Mouse (Mus musculus) myocyte (in vitro differentiated cells): Measurements from ENCODE around the gene Cym. TPM values are rescaled to one million over a fixed set of nuclear protein-coding genes. Genes with fewer than 3 reads are reported as not detected.

Source experiments
- H3K27me3 ChIP-seq: one replicate; pipeline ENCODE4 v1.6.1; 2011; ENCODE audit not compliant: control insufficient read depth, insufficient read depth, insufficient read length
- H3K36me3 ChIP-seq: one replicate; pipeline ENCODE4 v1.6.1; 2011; ENCODE audit not compliant: control insufficient read depth, insufficient read depth
- H3K4me2 ChIP-seq: one replicate; pipeline ENCODE4 v1.6.1; 2011; ENCODE audit warnings: low read depth, control low read depth
- H3K4me3 ChIP-seq: one replicate; pipeline ENCODE4 v1.5.1; 2011; ENCODE audit warnings: mild to moderate bottlenecking, control low read depth, moderate library complexity
- H3K79me2 ChIP-seq: one replicate; pipeline ENCODE4 v1.6.1; 2011; ENCODE audit not compliant: control insufficient read depth, insufficient read depth
- H3ac ChIP-seq: one replicate; pipeline ENCODE4 v1.6.1; 2011; ENCODE audit not compliant: control insufficient read depth, insufficient read length
- CEBPB ChIP-seq: IDR thresholded peaks from 2 replicates; pipeline ENCODE4 v1.6.1; 2011; ENCODE audit warnings: mild to moderate bottlenecking, moderate library complexity; ENCODE audit not compliant: poor library complexity, insufficient read depth, severe bottlenecking
- E2F4 ChIP-seq: IDR thresholded peaks from one replicate; pipeline ENCODE4 v1.6.1; 2011; ENCODE audit warnings: mild to moderate bottlenecking, control low read depth, moderate library complexity; ENCODE audit not compliant: insufficient read depth
- MAX ChIP-seq: IDR thresholded peaks from one replicate; pipeline ENCODE4 v1.6.1; 2011; ENCODE audit warnings: low read depth, mild to moderate bottlenecking, control low read depth
- MYOD1 ChIP-seq, 3 experiments: IDR thresholded peaks; one replicate each; pipeline ENCODE4 v1.6.1; 2011; ENCODE audit warnings: control low read depth in 2 of 3, low read depth in 2 of 3, mild to moderate bottlenecking in 2 of 3, moderate library complexity in 1 of 3; ENCODE audit not compliant: insufficient read length in 2 of 3, control insufficient read depth in 1 of 3
- MYOG ChIP-seq, 3 experiments: IDR thresholded peaks; one replicate each; pipeline ENCODE4 v1.6.1; 2011; ENCODE audit warnings: control low read depth in 2 of 3, low read depth in 2 of 3, mild to moderate bottlenecking in 2 of 3; ENCODE audit not compliant: insufficient read length in 2 of 3, control insufficient read depth in 1 of 3, insufficient read depth in 1 of 3
- POLR2A ChIP-seq: IDR thresholded peaks from one replicate; pipeline ENCODE4 v1.6.1; 2011; ENCODE audit warnings: low read depth, mild to moderate bottlenecking, control low read depth, moderate library complexity; ENCODE audit not compliant: insufficient read length
- POLR2AphosphoS2 ChIP-seq: IDR thresholded peaks from one replicate; pipeline ENCODE4 v1.6.1; 2011; ENCODE audit warnings: low read depth, control low read depth; ENCODE audit not compliant: insufficient read length
- REST ChIP-seq: IDR thresholded peaks from one replicate; pipeline ENCODE4 v1.6.1; 2011; ENCODE audit warnings: mild to moderate bottlenecking, control low read depth, moderate library complexity; ENCODE audit not compliant: insufficient read depth, insufficient read length
- SRF ChIP-seq: IDR thresholded peaks from one replicate; pipeline ENCODE4 v1.6.1; 2011; ENCODE audit warnings: low read depth; ENCODE audit not compliant: control insufficient read depth, insufficient read length
- TCF12 ChIP-seq: IDR thresholded peaks from one replicate; pipeline ENCODE4 v1.6.1; 2011; ENCODE audit warnings: mild to moderate bottlenecking, control low read depth; ENCODE audit not compliant: poor library complexity, insufficient read depth, severe bottlenecking
- TCF3 ChIP-seq: IDR thresholded peaks from one replicate; pipeline ENCODE4 v1.6.1; 2011; ENCODE audit warnings: low read depth, control low read depth; ENCODE audit not compliant: insufficient read length
- USF1 ChIP-seq: IDR thresholded peaks from one replicate; pipeline ENCODE4 v1.6.1; 2011; ENCODE audit warnings: low read depth, mild to moderate bottlenecking, control low read depth, moderate library complexity
- polyA plus RNA-seq: library from polyadenylated mRNA; unstranded; fragments of >200 nt; fragmentation: generic; extraction: Trizol; gene quantifications from one replicate; pipeline ENCODE4 v1.2.1, GENCODE M21; 2012; ENCODE audit warnings: missing spikeins

The Cym gene
- polyA plus RNA-seq, 1 experiment: 0.05 TPM

- H3K4me2 ChIP-seq: no peak overlapping the region
- TF ChIP-seq POLR2A: no peak
Measured at GRCm38 (mm10) chr3:107217101-107217480, 4.4 kb downstream of the Cym start.

GRCm38 (mm10) chr3:107216400-107217100, 5.0 kb downstream of the Cym start:
- Histone ChIP-seq H3K79me2 (no peaks in the 10 kb centered on the region), H3ac (no peak overlapping the region), H3K27me3 (peaks cover 32% of the 10 kb centered on the region), H3K4me3 (no peak overlapping the region), H3K4me2 (no peak overlapping the region), H3K36me3 (no peaks in the 10 kb centered on the region)
- TF ChIP-seq POLR2AphosphoS2 (no peak), TCF3 (no peak), E2F4 (no peak), USF1 (no peak), CEBPB (no peak), POLR2A (no peak)

More at GRCm38 (mm10) chr3:107217101-107217480, 4.4 kb downstream of the Cym start:
- Histone ChIP-seq H3K79me2 (no peaks in the 10 kb centered on the region), H3ac (no peak overlapping the region), H3K27me3 (peaks cover 32% of the 10 kb centered on the region), H3K36me3 (no peaks in the 10 kb centered on the region), H3K4me3 (no peak overlapping the region)

GRCm38 (mm10) chr3:107214606-107215005, 6.9 kb downstream of the Cym start:
- Histone ChIP-seq H3K27me3 (peaks cover 32% of the 10 kb centered on the region), H3K4me3 (no peak overlapping the region), H3K36me3 (no peaks in the 10 kb centered on the region), H3K4me2 (no peak overlapping the region), H3ac (no peak overlapping the region), H3K79me2 (no peaks in the 10 kb centered on the region)
- TF ChIP-seq TCF12: no peak
- no peak for TF ChIP-seq POLR2A
- no peak for TF ChIP-seq SRF
- no peak for TF ChIP-seq POLR2AphosphoS2
- no peak for TF ChIP-seq MYOG (IDR thresholded peaks at IDR 0.05; ENCODE audit: control insufficient read depth in 1 of 3, insufficient read depth in 1 of 3, insufficient read length in 2 of 3, low read depth in 2 of 3)
- no peak for TF ChIP-seq CEBPB
- TF ChIP-seq TCF3: no peak
- no peak for TF ChIP-seq MAX
- TF ChIP-seq MYOD1 (IDR thresholded peaks at IDR 0.05; ENCODE audit: control insufficient read depth in 1 of 3, insufficient read length in 2 of 3, low read depth in 2 of 3): no peak
- no peak for TF ChIP-seq USF1
- TF ChIP-seq E2F4: no peak
- TF ChIP-seq REST: no peak

- Histone ChIP-seq H3K4me3 (no peak overlapping the region), H3K79me2 (no peaks in the 10 kb centered on the region), H3ac (no peak overlapping the region), H3K4me2 (no peak overlapping the region), H3K27me3 (peaks cover 5% of the 10 kb centered on the region), H3K36me3 (no peaks in the 10 kb centered on the region)
- TF ChIP-seq POLR2AphosphoS2: no peak
- no peak for TF ChIP-seq TCF12
- no peak for TF ChIP-seq MYOG (IDR thresholded peaks at IDR 0.05; ENCODE audit: control insufficient read depth in 1 of 3, insufficient read depth in 1 of 3, insufficient read length in 2 of 3, low read depth in 2 of 3)
- TF ChIP-seq USF1: no peak
- no peak for TF ChIP-seq TCF3
- no peak for TF ChIP-seq E2F4
- TF ChIP-seq POLR2A: no peak
- no peak for TF ChIP-seq REST
- no peak for TF ChIP-seq CEBPB
- TF ChIP-seq SRF: no peak
- TF ChIP-seq MYOD1 (IDR thresholded peaks at IDR 0.05; ENCODE audit: control insufficient read depth in 1 of 3, insufficient read length in 2 of 3, low read depth in 2 of 3): no peak
- TF ChIP-seq MAX: no peak
Measured at GRCm38 (mm10) chr3:107207625-107208253, 13.8 kb downstream of the Cym start.

DNA sequence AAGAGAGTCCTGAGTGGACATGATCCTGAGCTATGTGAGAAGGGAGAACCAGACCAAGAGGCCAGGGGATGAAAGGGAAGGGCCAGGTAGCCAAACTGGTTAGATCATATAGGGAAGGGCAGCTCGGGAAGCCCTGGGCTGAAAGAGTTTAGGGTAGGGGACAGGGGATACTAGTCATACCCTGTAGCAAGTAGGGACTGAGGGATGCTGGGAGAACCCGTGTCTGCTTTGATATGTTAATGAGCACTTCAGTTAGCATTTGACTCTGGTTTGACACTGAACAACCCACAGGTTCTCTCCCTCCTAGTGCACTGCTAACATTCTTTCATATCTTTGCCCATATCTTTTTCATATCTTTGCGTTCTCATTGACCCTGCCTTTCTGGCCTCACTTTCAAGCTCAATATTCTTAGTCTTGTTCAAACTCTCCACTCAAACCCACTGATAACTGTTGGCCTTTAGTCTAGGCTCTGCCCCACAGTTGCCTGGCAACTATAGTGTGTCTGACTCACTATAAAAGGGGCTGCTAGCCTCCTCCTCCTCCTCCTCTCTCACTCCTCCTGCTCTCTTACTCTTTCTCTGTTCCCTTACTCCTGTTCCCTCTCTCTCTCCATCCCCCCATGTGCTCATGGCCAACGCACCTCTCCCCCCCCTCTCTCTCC, 14.9 kb downstream of the Cym start:
- Histone ChIP-seq H3ac (no peak overlapping the region), H3K36me3 (no peaks in the 10 kb centered on the region), H3K27me3 (peaks cover 7% of the 10 kb centered on the region), H3K4me2 (no peak overlapping the region), H3K79me2 (no peaks in the 10 kb centered on the region), H3K4me3 (no peak overlapping the region)
- TF ChIP-seq TCF12: no peak
- TF ChIP-seq CEBPB: no peak
- no peak for TF ChIP-seq USF1
- no peak for TF ChIP-seq MAX
- no peak for TF ChIP-seq MYOG (IDR thresholded peaks at IDR 0.05; ENCODE audit: control insufficient read depth in 1 of 3, insufficient read depth in 1 of 3, insufficient read length in 2 of 3, low read depth in 2 of 3)
- TF ChIP-seq SRF: no peak
- TF ChIP-seq REST: no peak
- no peak for TF ChIP-seq E2F4
- no peak for TF ChIP-seq POLR2A
- no peak for TF ChIP-seq MYOD1 (IDR thresholded peaks at IDR 0.05; ENCODE audit: control insufficient read depth in 1 of 3, insufficient read length in 2 of 3, low read depth in 2 of 3)
- no peak for TF ChIP-seq TCF3
